Mouse (Mus musculus) ES-E14 (cell line): ENCODE measurements around the gene Ctnnb1. TPM values are rescaled to one million over a fixed set of nuclear protein-coding genes. Genes with fewer than 3 reads are reported as not detected.

Source experiments
- DNase-seq: peaks from one replicate; pipeline ENCODE4 v3.0.0-alpha.2; 2013; ENCODE audit warnings: low read depth, low spot score
- H3K27ac ChIP-seq: 2 replicates; pipeline ENCODE4 v1.5.1; 2012; ENCODE audit warnings: low read depth, mild to moderate bottlenecking, low read length, moderate library complexity, mixed read lengths; ENCODE audit not compliant: poor library complexity, insufficient read depth, severe bottlenecking
- H3K36me3 ChIP-seq: 2 replicates; pipeline ENCODE4 v1.6.1; 2012; ENCODE audit warnings: mild to moderate bottlenecking, low read length, moderate library complexity, mixed read lengths; ENCODE audit not compliant: control insufficient read depth, poor library complexity, insufficient read depth, severe bottlenecking
- H3K4me1 ChIP-seq, 2 experiments: fragments of 150-350 bp in 1 of 2; sonication (generic) in 1 of 2; 2 replicates each; pipeline ENCODE4 v1.6.1; 2012; ENCODE audit warnings: low read length in 2 of 2, mild to moderate bottlenecking in 1 of 2, mixed read lengths in 1 of 2; ENCODE audit not compliant: control insufficient read depth in 2 of 2, insufficient read depth in 2 of 2, poor library complexity in 1 of 2
- H3K4me3 ChIP-seq, 2 experiments: fragments of 150-350 bp in 1 of 2; sonication (generic) in 1 of 2; 2 replicates each; pipeline ENCODE4 v1.5.1; 2012; ENCODE audit warnings: low read length in 2 of 2, low read depth in 1 of 2, mild to moderate bottlenecking in 1 of 2, mixed read lengths in 1 of 2; ENCODE audit not compliant: insufficient read depth in 1 of 2, poor library complexity in 1 of 2, severe bottlenecking in 1 of 2
- H3K9ac ChIP-seq: 2 replicates; pipeline ENCODE4 v1.6.1; 2012; ENCODE audit warnings: low read depth, mild to moderate bottlenecking, low read length, mixed read lengths; ENCODE audit not compliant: poor library complexity, insufficient read depth, severe bottlenecking
- H3K9me3 ChIP-seq: fragments of 150-350 bp; sonication (generic); 2 replicates; pipeline ENCODE4 v1.6.1; 2012; ENCODE audit warnings: low read depth, mild to moderate bottlenecking, low read length; ENCODE audit not compliant: control insufficient read depth, insufficient read depth
- CHD2 ChIP-seq: IDR thresholded peaks from 2 replicates; pipeline ENCODE4 v1.6.1; 2014; ENCODE audit warnings: mild to moderate bottlenecking, low read depth, low read length, inconsistent platforms
- HCFC1 ChIP-seq: IDR thresholded peaks from 2 replicates; pipeline ENCODE4 v1.6.1; 2012; ENCODE audit warnings: low read length, inconsistent platforms, borderline replicate concordance; ENCODE audit not compliant: insufficient read depth
- MAFK ChIP-seq: IDR thresholded peaks from 2 replicates; pipeline ENCODE4 v1.6.1; 2014; ENCODE audit warnings: mild to moderate bottlenecking, low read depth, low read length, inconsistent platforms; ENCODE audit not compliant: insufficient read depth
- ZC3H11A ChIP-seq: IDR thresholded peaks from 2 replicates; pipeline ENCODE4 v1.6.1; 2012; ENCODE audit warnings: low read depth, mild to moderate bottlenecking, inconsistent platforms, low read length, borderline replicate concordance
- ZNF384 ChIP-seq: IDR thresholded peaks from 2 replicates; pipeline ENCODE4 v1.6.1; 2012; ENCODE audit warnings: low read depth, low read length, inconsistent platforms
- in situ Hi-C, 2 experiments: fragments of 600-800 bp; cut with MboI; formaldehyde crosslinking; loops; one replicate each; pipeline ENCODE4 v1.15.1; 2025; ENCODE audit warnings: low sequenced_read_pairs in 2 of 2, inconsistent platforms in 1 of 2; ENCODE audit not compliant: unreplicated experiment in 2 of 2
- total RNA-seq: library from RNA; depleted of rRNA; stranded (reverse); fragments of 300-350 nt; gene quantifications from 2 replicates; pipeline ENCODE4 v1.2.3, GENCODE M21; 2012

Gene Ctnnb1
- total RNA-seq, 1 experiment: 572 TPM

- 0 out of 4 replicates have a peak, but pooled peaks cover 0 to 2% of the 10 kb centered on the region in 2 experiments for H3K4me1 ChIP-seq
- in situ Hi-C loops: no loop called here
- DNase-seq: no peak
- no peaks in the 10 kb centered on the region for H3K36me3 ChIP-seq
- no peak overlapping the region for H3K27ac ChIP-seq
- no peak overlapping the region for H3K4me3 ChIP-seq
- TF ChIP-seq ZC3H11A: no peak
- no peak for TF ChIP-seq MAFK
- TF ChIP-seq CHD2: no peak
- no peak for TF ChIP-seq HCFC1
- no peak for TF ChIP-seq ZNF384
- no peaks in the 10 kb centered on the region for H3K9me3 ChIP-seq
- no peak overlapping the region for H3K9ac ChIP-seq
Observed at GRCm38 (mm10) chr9:120986994-120987393, 58.0 kb downstream of the Ctnnb1 start.

DNA sequence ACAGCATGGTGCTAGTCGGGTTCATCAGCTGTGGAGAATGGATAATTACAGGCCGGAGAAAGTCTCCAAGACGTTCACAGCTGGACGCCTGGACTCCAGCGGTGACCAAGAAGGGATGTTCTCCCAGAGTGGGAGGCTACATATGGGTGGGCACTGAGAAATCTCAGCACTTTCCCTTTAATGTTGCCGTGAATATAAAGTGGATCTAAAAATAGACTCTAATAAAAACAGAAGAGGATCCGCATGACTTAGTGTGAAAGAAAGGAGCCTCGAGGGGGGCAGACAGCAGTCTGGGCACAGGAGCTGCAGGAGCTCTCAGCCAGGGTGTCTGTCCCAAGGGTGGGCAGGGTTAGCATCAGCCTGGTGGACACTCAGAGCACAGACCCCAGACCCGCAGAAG is 59.1 kb downstream of the Ctnnb1 start:
- H3K9ac ChIP-seq: no peak overlapping the region
- TF ChIP-seq HCFC1 (no peak), ZC3H11A (no peak), MAFK (no peak), ZNF384 (no peak), CHD2 (no peak)
- no peak overlapping the region for H3K27ac ChIP-seq
- in situ Hi-C loops: no loop called here
- no peaks in the 10 kb centered on the region for H3K9me3 ChIP-seq
- H3K4me3 ChIP-seq: no peak overlapping the region
- no peaks in the 10 kb centered on the region for H3K36me3 ChIP-seq
- DNase-seq: no peak
- H3K4me1 ChIP-seq: 0 out of 4 replicates have a peak, but pooled peaks cover 0 to 2% of the 10 kb centered on the region in 2 experiments

GRCm38 (mm10) chr9:120989806-120990700 is 61.0 kb downstream of the Ctnnb1 start:
- DNase-seq: no peak
- TF ChIP-seq ZNF384 (no peak), CHD2 (no peak), MAFK (no peak), HCFC1 (no peak), ZC3H11A (no peak)
- H3K36me3 ChIP-seq: no peaks in the 10 kb centered on the region
- H3K27ac ChIP-seq: no peak overlapping the region
- 0 out of 4 replicates have a peak, but pooled peaks cover 0 to 2% of the 10 kb centered on the region in 2 experiments for H3K4me1 ChIP-seq
- H3K9me3 ChIP-seq: no peaks in the 10 kb centered on the region
- no peak overlapping the region for H3K4me3 ChIP-seq
- H3K9ac ChIP-seq: no peak overlapping the region
- in situ Hi-C loops: no loop called here

DNA sequence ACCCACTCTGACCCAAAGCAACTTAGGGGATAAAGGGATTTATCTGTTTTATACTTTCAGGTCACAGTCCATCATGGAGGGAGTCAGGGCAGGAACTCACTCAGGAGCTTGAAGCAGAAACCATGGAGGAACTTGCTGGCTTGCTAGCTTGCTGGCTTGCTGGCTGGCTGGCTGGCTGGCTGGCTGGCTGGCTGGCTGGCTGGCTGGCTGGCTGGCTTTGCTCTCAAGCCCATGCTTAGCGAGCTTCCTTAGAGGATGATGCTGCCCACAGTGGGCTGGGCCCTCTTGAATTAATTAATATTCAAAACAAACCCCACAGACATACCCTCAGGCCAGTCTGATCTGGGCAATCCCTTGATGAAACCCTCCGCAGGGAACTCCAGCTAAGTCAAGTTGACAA is 62.8 kb downstream of the Ctnnb1 start:
- TF ChIP-seq ZC3H11A: no peak
- TF ChIP-seq MAFK: no peak
- no peak for TF ChIP-seq CHD2
- 0 out of 4 replicates have a peak, but pooled peaks cover 0 to 2% of the 10 kb centered on the region in 2 experiments for H3K4me1 ChIP-seq
- H3K27ac ChIP-seq: no peak overlapping the region

More for the DNA sequence above, 62.8 kb downstream of the Ctnnb1 start:
- no peaks in the 10 kb centered on the region for H3K36me3 ChIP-seq
- no peaks in the 10 kb centered on the region for H3K9me3 ChIP-seq
- no peak overlapping the region for H3K9ac ChIP-seq
- DNase-seq: no peak
- in situ Hi-C loops: no loop called here
- H3K4me3 ChIP-seq: no peak overlapping the region
